Mouse (Mus musculus): ENCODE results near the gene P2rx3.

DNA sequence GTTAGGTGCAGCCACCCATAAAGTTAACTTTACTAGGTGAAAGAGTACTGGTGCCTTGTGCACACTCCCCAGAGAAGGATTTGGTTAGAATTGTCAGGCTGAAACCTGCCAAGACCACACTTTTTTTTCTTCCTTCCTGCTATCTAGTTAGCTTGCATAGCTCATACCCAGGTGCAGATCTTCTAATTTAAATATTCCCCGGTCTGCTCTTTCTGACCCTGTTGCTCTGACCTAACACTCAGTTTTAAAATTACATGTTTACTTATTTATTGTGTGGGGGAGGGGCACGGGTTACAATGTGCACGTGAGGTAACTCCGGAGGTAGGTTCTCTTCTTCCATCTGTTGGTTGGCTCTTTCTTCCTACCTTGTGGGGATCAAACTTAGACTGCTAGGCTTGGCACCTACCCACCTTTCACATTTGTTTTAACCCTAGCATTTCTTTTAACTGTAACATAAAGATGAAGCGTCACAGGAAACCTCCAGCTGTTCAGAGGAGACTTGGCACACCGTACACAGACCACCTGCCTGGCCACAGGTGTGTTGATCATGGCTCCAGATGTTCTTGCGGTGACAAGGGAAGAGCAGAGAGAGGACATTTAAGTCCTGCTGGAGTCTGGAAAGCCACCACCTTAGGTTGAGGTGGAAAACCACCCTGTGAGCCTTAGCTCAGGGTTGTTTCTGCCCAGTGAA is 73.0 kb downstream of the P2rx3 start:
- TF ChIP-seq CTCF (conservative IDR thresholded peaks at IDR 0.05; ENCODE audit: low read length) (no peak), POU5F1 (IDR thresholded peaks at IDR 0.05; ENCODE audit: borderline replicate concordance, low read length) (no peak), NANOG (IDR thresholded peaks at IDR 0.05; ENCODE audit: borderline replicate concordance, low read length) (no peak)
